In the genomic region with DNA sequence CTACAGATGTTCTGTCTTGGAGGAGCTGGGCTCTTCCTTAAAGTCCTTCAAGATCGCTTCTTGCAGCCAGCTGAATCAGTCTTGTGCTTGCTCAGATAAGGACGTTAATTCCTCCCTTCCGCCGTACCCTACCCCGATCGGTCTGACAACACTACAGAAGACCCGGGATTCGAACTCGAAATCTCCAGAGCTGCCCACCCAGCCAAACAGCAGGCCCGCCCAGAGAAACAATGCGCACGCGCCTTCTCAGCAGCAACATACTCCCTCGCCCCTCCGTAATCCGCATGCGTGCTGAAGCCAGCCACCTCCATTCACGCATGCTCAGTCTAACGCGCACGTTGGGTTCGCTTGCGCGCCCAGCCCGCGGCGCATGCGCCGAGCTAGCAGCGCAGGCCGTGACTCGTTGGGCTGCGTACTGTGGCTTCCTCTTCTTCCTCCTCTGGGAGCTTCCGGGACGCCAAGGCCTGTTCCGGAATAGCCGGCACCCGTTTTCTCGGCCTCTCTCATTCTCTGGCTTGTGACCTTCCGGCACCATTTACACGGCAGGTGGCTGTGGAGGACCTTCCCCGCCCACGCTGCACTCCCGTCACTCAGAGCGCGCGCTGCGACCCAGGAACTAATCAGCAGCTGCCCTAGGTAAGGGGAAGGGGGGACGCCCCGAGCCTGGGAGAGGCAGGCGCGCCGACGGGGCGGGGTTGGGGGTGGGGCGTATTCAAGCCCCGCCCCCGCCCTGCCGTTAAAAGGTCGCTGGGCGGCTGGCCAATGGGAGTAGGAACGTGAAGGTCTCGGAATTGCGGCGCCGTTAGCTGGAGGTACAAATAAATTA, we compare ENCODE assay signal across 8 mouse cellular contexts. TPM values are rescaled to one million over a fixed set of nuclear protein-coding genes. Genes with fewer than 3 reads are reported as not detected.
DNase-seq lines count a peak whose midpoint lies in the region; ATAC-seq lines count a peak whose summit lies in the region.

TSS of gene Smg9 (plus strand) at position 364 of the 826 bp plus-strand sequence.

- WGBS in forebrain, embryonic 10.5 days = 2% methylated on average over 66 of the region's 66 CpGs
- 3% methylated on average over 66 of the region's 66 CpGs for WGBS in heart, embryonic 15.5 days
- WGBS in liver, embryonic 15.5 days (ENCODE audit: insufficient replicate concordance) = 1% methylated on average over 66 of the region's 66 CpGs
- 3% methylated on average over 66 of the region's 66 CpGs for WGBS in neural tube, embryonic 12.5 days

- ATAC-seq in heart, embryonic 15.5 days (replicated peaks; ENCODE audit: insufficient number of reproducible peaks, insufficient read depth, low FRiP score, low read depth) = peak; percentile 97
- ATAC-seq in liver, embryonic 15.5 days (ENCODE audit: insufficient read depth) = peak; percentile 89
- peak; percentile 95 for ATAC-seq in neural tube, embryonic 12.5 days (ENCODE audit: low FRiP score, low read depth)

- H3K4me2 ChIP-seq in heart, embryonic 15.5 days = peak within 1 kb of the TSS; percentile 79
- H3K4me2 ChIP-seq in liver, embryonic 15.5 days = peak within 1 kb of the TSS; percentile 74
- H3K4me2 ChIP-seq in neural tube, embryonic 12.5 days (replicated peaks) = peak within 1 kb of the TSS; percentile 66

- peak within 1 kb of the TSS; percentile 70 for H3K9ac ChIP-seq in heart, embryonic 15.5 days
- H3K9ac ChIP-seq in liver, embryonic 15.5 days = peak within 1 kb of the TSS; percentile 69
- peak within 1 kb of the TSS; percentile 61 for H3K9ac ChIP-seq in neural tube, embryonic 12.5 days

- H3K4me3 ChIP-seq in forebrain, embryonic 10.5 days = peak within 1 kb of the TSS; percentile 70
- H3K4me3 ChIP-seq in heart, embryonic 15.5 days = peak within 1 kb of the TSS; percentile 70
- H3K4me3 ChIP-seq in liver, embryonic 15.5 days (replicated peaks) = peak within 1 kb of the TSS; percentile 74
- peak within 1 kb of the TSS; percentile 57 for H3K4me3 ChIP-seq in neural tube, embryonic 12.5 days

- peaks cover 18% of the 10 kb centered on the region; the same call in 1 of the 2 replicates for H3K4me1 ChIP-seq in forebrain, embryonic 10.5 days
- peaks cover 10% of the 10 kb centered on the region for H3K4me1 ChIP-seq in heart, embryonic 15.5 days (replicated peaks)
- H3K4me1 ChIP-seq in liver, embryonic 15.5 days (replicated peaks) = peaks cover 80% of the 10 kb centered on the region
- no peaks in the 10 kb centered on the region; the same call in 1 of the 2 replicates for H3K4me1 ChIP-seq in neural tube, embryonic 12.5 days

- peaks cover 35% of the 10 kb centered on the region for H3K36me3 ChIP-seq in forebrain, embryonic 10.5 days (replicated peaks)
- H3K36me3 ChIP-seq in heart, embryonic 15.5 days = peaks cover 8% of the 10 kb centered on the region
- H3K36me3 ChIP-seq in liver, embryonic 15.5 days (replicated peaks) = peaks cover 27% of the 10 kb centered on the region
- peaks cover 19% of the 10 kb centered on the region for H3K36me3 ChIP-seq in neural tube, embryonic 12.5 days

- peak within 1 kb of the TSS; percentile 95 for H3K27ac ChIP-seq in forebrain, embryonic 10.5 days
- H3K27ac ChIP-seq in heart, embryonic 15.5 days = peak within 1 kb of the TSS; percentile 99
- H3K27ac ChIP-seq in liver, embryonic 15.5 days (replicated peaks) = peak within 1 kb of the TSS; percentile 100
- H3K27ac ChIP-seq in neural tube, embryonic 12.5 days = peak within 1 kb of the TSS; percentile 90

- peak; percentile 93 to 94 for DNase-seq in CD8-positive naive resting alpha-beta T cell, adult 2 months (ENCODE audit: low read depth in 2 of 2, low spot score in 2 of 2)
- peak; percentile 99 for DNase-seq in c-Kit-positive CD71-negative TER-119-negative erythroid progenitor cells, embryonic 14.5 days (ENCODE audit: low read depth)
- peak; percentile 95 for DNase-seq in forebrain, embryonic 10.5 days (ENCODE audit: extremely low spot score, low spot score)
- peak; percentile 98 for DNase-seq in kidney, postnatal 36 days
- DNase-seq in telencephalon, adult 2 months (ENCODE audit: low read depth, low spot score) = peak; percentile 98

- H3K27me3 ChIP-seq in forebrain, embryonic 10.5 days (ENCODE audit: poor library complexity, severe bottlenecking) = no peaks in the 10 kb centered on the region
- no peaks in the 10 kb centered on the region for H3K27me3 ChIP-seq in heart, embryonic 15.5 days
- no peaks in the 10 kb centered on the region for H3K27me3 ChIP-seq in liver, embryonic 15.5 days
- H3K27me3 ChIP-seq in neural tube, embryonic 12.5 days (replicated peaks) = no peaks in the 10 kb centered on the region

- H3K9me3 ChIP-seq in forebrain, embryonic 10.5 days = peaks cover 8% of the 10 kb centered on the region
- H3K9me3 ChIP-seq in heart, embryonic 15.5 days (replicated peaks) = no peaks in the 10 kb centered on the region
- H3K9me3 ChIP-seq in liver, embryonic 15.5 days (replicated peaks) = 0 out of 2 replicates have a peak, but pooled peaks cover 4% of the 10 kb centered on the region
- peaks cover 4% of the 10 kb centered on the region; the same call in 1 of the 2 replicates for H3K9me3 ChIP-seq in neural tube, embryonic 12.5 days

RNA-seq across cellular contexts. Expression of gene Smg9, which starts in this region (rescaled TPM):
- polyA plus RNA-seq in forebrain, embryonic 10.5 days (2016; fragmentation: Nextera tagmentation; extraction: Ambion mirVana) = 26.5 and 28.5 TPM in 2 replicates
- polyA plus RNA-seq in heart, embryonic 15.5 days (2015; fragmentation: Nextera tagmentation; extraction: Ambion mirVana) = 17.1 and 23.8 TPM in 2 replicates
- 14.8 and 15.9 TPM in 2 replicates for polyA plus RNA-seq in liver, embryonic 15.5 days (2015; fragmentation: Nextera tagmentation; extraction: Ambion mirVana)
- 29.7 and 30.6 TPM in 2 replicates for polyA plus RNA-seq in neural tube, embryonic 12.5 days (2016; fragmentation: Nextera tagmentation; extraction: Ambion mirVana)

Comparison
In these comparisons a context has a peak if more than half of its experiments do, and no peak if none do; other contexts are left out.
1. Peak in every context shown above with its lines: DNase-seq, ATAC-seq, H3K4me3 ChIP-seq and H3K27ac ChIP-seq.